Mouse (Mus musculus) small intestine, adult 2 months (tissue): ENCODE measurements around the gene Olfr193. TPM values are rescaled to one million over a fixed set of nuclear protein-coding genes. Genes with fewer than 3 reads are reported as not detected.
"Not testable (repeated sequence)": the region's sequence is repeated elsewhere in the genome, so short reads cannot be mapped to it uniquely, and the experiment has no call there.

Source experiments
- H3K27ac ChIP-seq: fragments of 200-500 bp; 2 replicates; pipeline ENCODE4 v1.5.1; 2012; ENCODE audit warnings: low read depth, low read length, control low read depth, inconsistent platforms; ENCODE audit not compliant: insufficient read depth
- H3K27me3 ChIP-seq: fragments of 200-500 bp; 2 replicates; pipeline ENCODE4 v1.6.1; 2012; ENCODE audit warnings: mild to moderate bottlenecking, moderate library complexity, low read length, inconsistent platforms; ENCODE audit not compliant: control insufficient read depth, insufficient read depth
- H3K36me3 ChIP-seq: fragments of 200-500 bp; 2 replicates; pipeline ENCODE4 v1.6.1; 2012; ENCODE audit warnings: mild to moderate bottlenecking, low read length, control low read depth, inconsistent platforms; ENCODE audit not compliant: control insufficient read depth, insufficient read depth
- H3K4me1 ChIP-seq: fragments of 200-500 bp; 2 replicates; pipeline ENCODE4 v1.6.1; 2012; ENCODE audit warnings: low read length, inconsistent platforms, mixed read lengths; ENCODE audit not compliant: control insufficient read depth, insufficient read depth, insufficient read length
- H3K4me3 ChIP-seq: fragments of 200-500 bp; 2 replicates; pipeline ENCODE4 v1.5.1; 2012; ENCODE audit warnings: low read depth, mild to moderate bottlenecking, control low read depth, inconsistent platforms, low read length, moderate library complexity
- CTCF ChIP-seq: fragments of 200-500 bp; IDR thresholded peaks from 2 replicates; pipeline ENCODE4 v1.5.1; 2012; ENCODE audit warnings: low read depth, mild to moderate bottlenecking, control low read depth, inconsistent platforms, low read length, moderate library complexity, mixed read lengths; ENCODE audit not compliant: insufficient replicate concordance, insufficient read length; ENCODE audit errors: extremely low read depth
- POLR2A ChIP-seq: fragments of 200-500 bp; IDR thresholded peaks from 2 replicates; pipeline ENCODE4 v1.6.1; 2012; ENCODE audit warnings: low read depth, mild to moderate bottlenecking, control low read depth, inconsistent platforms, low read length, moderate library complexity
- WGBS: fragments of 180-500 bp; shearing (Covaris S2); methylation state at CpG from one replicate; pipeline ENCODE4 v1.1.7; 2018; 5-methylcytosine and 5-hydroxymethylcytosine counted together
- polyA plus RNA-seq: library from polyadenylated mRNA; depleted of rRNA; stranded (reverse); fragments of >200 nt; gene quantifications from 2 replicates; pipeline ENCODE4 v1.2.3, GENCODE M21; 2012; rRNA removed

Olfr193 gene
- not detected in 2 replicates for polyA plus RNA-seq

- no peaks in the 10 kb centered on the region for H3K4me1 ChIP-seq
- no peak within 1 kb of the TSS for H3K4me3 ChIP-seq
- WGBS = 87% methylated on average over 1 of the region's 1 CpGs
- H3K27me3 ChIP-seq = no peaks in the 10 kb centered on the region
- no peaks in the 10 kb centered on the region for H3K36me3 ChIP-seq
- H3K27ac ChIP-seq = no peak within 1 kb of the TSS
- TF ChIP-seq POLR2A (no peak), CTCF (no peak)
Observed at GRCm38 (mm10) chr16:59111781-59112180, at the start of gene Olfr193. Gene Olfr193, minus strand, starts transcription at chr16:59111881.

- H3K27ac ChIP-seq = no peak overlapping the region
- H3K27me3 ChIP-seq = no peaks in the 10 kb centered on the region
- no peak for TF ChIP-seq CTCF
- no peak for TF ChIP-seq POLR2A
- WGBS = 79% methylated on average over 2 of the region's 2 CpGs
- H3K36me3 ChIP-seq = no peaks in the 10 kb centered on the region
- no peaks in the 10 kb centered on the region for H3K4me1 ChIP-seq
- no peak overlapping the region for H3K4me3 ChIP-seq
Observed at GRCm38 (mm10) chr16:59151996-59152395, 40.3 kb upstream of the Olfr193 start.

DNA sequence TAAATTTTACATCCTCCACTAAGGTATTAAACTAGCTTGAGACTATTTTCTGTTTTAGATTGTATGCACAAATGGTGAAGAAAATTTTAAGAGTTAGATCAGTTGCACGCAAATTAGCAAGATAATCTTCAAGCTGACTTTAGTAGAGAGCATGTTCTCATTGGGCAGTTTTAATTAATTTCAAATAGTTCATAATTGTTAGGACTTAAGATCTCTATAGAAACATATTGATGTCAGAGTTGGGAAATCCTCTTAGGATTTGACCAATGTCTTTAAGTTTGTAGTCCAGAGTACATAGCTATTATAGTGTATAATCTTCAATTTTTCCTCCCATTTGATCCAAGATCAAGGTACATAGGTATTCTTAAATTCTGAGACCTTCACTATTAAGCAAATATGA lies 35.1 kb upstream of the Olfr193 start, which contains the start of gene Olfr195:
Olfr195 (plus strand) TSS at position 301 of the 400 bp plus-strand sequence.
- Histone ChIP-seq H3K36me3 (no peaks in the 10 kb centered on the region), H3K4me3 (no peak within 1 kb of the TSS), H3K27me3 (no peaks in the 10 kb centered on the region), H3K27ac (no peak within 1 kb of the TSS), H3K4me1 (no peaks in the 10 kb centered on the region)
- TF ChIP-seq POLR2A (no peak), CTCF (no peak)
- WGBS = 86% methylated on average over 1 of the region's 1 CpGs

- H3K36me3 ChIP-seq = no peaks in the 10 kb centered on the region
- no peak overlapping the region for H3K4me3 ChIP-seq
- no peak overlapping the region for H3K27ac ChIP-seq
- no peaks in the 10 kb centered on the region for H3K27me3 ChIP-seq
- H3K4me1 ChIP-seq = no peaks in the 10 kb centered on the region
- TF ChIP-seq CTCF (no peak), POLR2A (no peak)
Observed at GRCm38 (mm10) chr16:59141105-59141504, 29.4 kb upstream of the Olfr193 start.

DNA sequence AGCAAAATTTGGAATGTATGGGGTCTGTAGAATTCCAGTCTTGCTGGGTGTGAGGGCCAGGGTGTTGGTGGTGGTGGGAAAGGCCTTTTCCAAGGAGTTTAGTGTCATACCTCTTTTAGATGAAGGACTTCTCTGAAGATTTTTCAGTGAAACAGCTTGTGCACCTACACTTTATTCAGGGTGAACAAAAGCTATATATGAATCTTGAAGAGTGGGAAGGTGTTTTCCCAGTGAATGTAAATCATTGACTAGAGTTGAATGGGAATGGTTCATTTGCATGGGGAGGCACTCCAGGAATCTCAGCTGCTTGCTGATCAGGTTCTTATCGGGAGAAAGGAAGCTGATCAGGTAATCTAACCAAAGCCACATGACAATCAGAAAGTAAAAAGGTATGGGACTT lies 19.1 kb upstream of the Olfr193 start:
- no peak overlapping the region for H3K27ac ChIP-seq
- no peak overlapping the region for H3K4me3 ChIP-seq
- WGBS = 45% methylated on average over 1 of the region's 1 CpGs
- no peaks in the 10 kb centered on the region for H3K27me3 ChIP-seq
- H3K36me3 ChIP-seq = no peaks in the 10 kb centered on the region
- TF ChIP-seq POLR2A (no peak), CTCF (no peak)
- no peaks in the 10 kb centered on the region for H3K4me1 ChIP-seq

- no peaks in the 10 kb centered on the region for H3K27me3 ChIP-seq
- TF ChIP-seq POLR2A (no peak), CTCF (no peak)
- H3K4me3 ChIP-seq = no peak within 1 kb of the TSS
- H3K27ac ChIP-seq = no peak within 1 kb of the TSS
- H3K36me3 ChIP-seq = no peaks in the 10 kb centered on the region
- no peaks in the 10 kb centered on the region for H3K4me1 ChIP-seq
Observed at GRCm38 (mm10) chr16:59120969-59121368, 9.3 kb upstream of the Olfr193 start, which contains the start of gene Olfr194. Gene Olfr194, minus strand, starts transcription at chr16:59121069.

- H3K4me3 ChIP-seq, H3K27me3 ChIP-seq, H3K4me1 ChIP-seq, H3K36me3 ChIP-seq, H3K27ac ChIP-seq: not testable (repeated sequence)
- 42% methylated on average over 5 of the region's 5 CpGs for WGBS
Observed at GRCm38 (mm10) chr16:59108522-59108921, 3.2 kb downstream of the Olfr193 start.

- H3K27me3 ChIP-seq = no peaks in the 10 kb centered on the region
- H3K36me3 ChIP-seq = no peaks in the 10 kb centered on the region
- TF ChIP-seq CTCF (no peak), POLR2A (no peak)
- no peak overlapping the region for H3K4me3 ChIP-seq
- 84% methylated on average over 2 of the region's 2 CpGs for WGBS
- no peak overlapping the region for H3K27ac ChIP-seq
- H3K4me1 ChIP-seq = no peaks in the 10 kb centered on the region
Observed at GRCm38 (mm10) chr16:59105312-59105711, 6.4 kb downstream of the Olfr193 start.

DNA sequence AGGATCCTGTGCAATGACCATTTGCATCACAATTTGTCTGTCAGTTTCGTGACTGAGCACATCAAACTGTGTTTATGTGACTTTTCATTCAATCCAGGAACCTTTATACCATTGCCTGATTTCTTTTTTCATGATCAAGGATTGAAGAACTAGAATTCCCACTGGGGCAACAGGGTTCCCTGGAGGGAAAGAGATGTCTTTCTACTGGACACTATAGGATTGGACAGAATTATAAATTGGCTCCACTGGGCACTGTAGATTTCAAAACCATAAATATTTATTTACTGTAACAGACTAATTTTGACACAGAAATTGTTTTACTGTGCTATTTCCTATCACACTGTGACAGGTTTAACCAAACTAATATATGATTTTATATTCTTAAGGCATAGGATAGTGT lies 22.0 kb downstream of the Olfr193 start, which contains the start of gene Olfr191:
Olfr191 (minus strand) TSS at position 101 of the 400 bp plus-strand sequence.
- WGBS = 48% methylated on average over 1 of the region's 1 CpGs
- H3K27ac ChIP-seq, H3K4me3 ChIP-seq, H3K4me1 ChIP-seq, H3K36me3 ChIP-seq, H3K27me3 ChIP-seq: not testable (repeated sequence)

DNA sequence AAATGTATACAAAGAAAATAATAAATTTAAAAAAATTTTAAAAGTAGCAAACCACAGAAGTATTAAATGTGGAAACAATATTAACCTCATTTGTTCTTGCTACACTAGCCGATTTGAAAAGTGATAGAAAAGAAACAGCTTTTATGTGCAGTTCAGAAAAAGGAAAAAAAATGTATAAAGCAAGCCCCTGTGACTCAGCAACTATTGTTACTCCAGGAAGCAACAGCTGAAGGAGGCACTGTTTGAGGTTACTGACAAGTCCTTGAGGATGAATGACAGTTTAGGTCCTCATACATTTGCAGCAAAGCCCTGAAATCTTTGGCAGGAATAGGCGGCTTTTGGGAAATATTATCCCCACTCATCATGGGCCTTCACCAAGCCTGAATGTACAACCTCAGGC lies 30.6 kb downstream of the Olfr193 start:
- H3K27me3 ChIP-seq, H3K27ac ChIP-seq, H3K36me3 ChIP-seq, H3K4me3 ChIP-seq, H3K4me1 ChIP-seq: not testable (repeated sequence)
- WGBS = 76% methylated on average over 2 of the region's 2 CpGs
